Mouse (Mus musculus) neutrophil, adult 59 days (primary cell): ENCODE results near the gene Cck. TPM values are rescaled to one million over a fixed set of nuclear protein-coding genes. Genes with fewer than 3 reads are reported as not detected.

Source experiments
- total RNA-seq, 2 experiments: library from RNA; stranded (reverse); gene quantifications; 1 replicate in 1 of 2; 2 replicates in 1 of 2; pipeline ENCODE4 v1.2.4; 2023

The Cck gene
- total RNA-seq, result not detected

DNA sequence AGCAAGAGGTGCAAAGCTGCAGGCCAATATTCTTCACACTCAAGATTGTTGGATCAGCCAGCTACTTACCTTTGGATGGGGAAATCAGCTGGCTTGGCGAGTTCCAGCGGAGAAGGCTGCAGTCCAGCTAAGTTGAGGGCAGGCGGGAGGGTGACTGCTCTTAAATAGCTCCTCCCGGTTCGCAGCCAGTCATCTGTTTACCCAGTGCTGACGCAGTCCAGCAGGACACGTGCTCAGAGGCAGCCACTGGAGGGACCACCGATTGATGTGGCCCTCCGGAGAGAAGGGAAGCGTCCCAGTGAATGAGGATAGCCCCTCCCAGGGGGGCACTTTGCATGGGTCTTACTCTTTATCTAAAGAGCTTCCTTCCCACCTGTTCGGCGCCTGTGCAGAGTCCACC lies at the start of gene Cck:
Gene Cck, minus strand, starts transcription at position 166 of the 400 bp plus-strand sequence.

Other genes starting within 250 kb of the Cck start
- under 1 TPM; 0.29 to 0.80 TPM for gene Ulk4, start 218.5 kb downstream of the Cck start, total RNA-seq
- gene Trak1, start 198.2 kb downstream of the Cck start, total RNA-seq, result 10 to 100 TPM; 49.9 to 61.2 TPM
- gene Lyzl4, start 146.4 kb upstream of the Cck start, total RNA-seq, result not detected
- 1 to 10 TPM in 1 of 2 experiments, under 1 TPM in 1; 0.33 to 1.7 TPM for gene Vipr1, start 147.0 kb upstream of the Cck start, total RNA-seq
- 10 to 100 TPM; 28.1 to 36.0 TPM for gene Sec22c, start 209.8 kb upstream of the Cck start, total RNA-seq
- 10 to 100 TPM; 16.4 to 21.6 TPM for gene Ss18l2, start 214.6 kb upstream of the Cck start, total RNA-seq
- 100 to 1,000 TPM; 174 to 197 TPM for gene Nktr, start 223.5 kb upstream of the Cck start, total RNA-seq